Mouse (Mus musculus) kidney, embryonic 15.5 days (tissue): ENCODE measurements around the gene Serpine2. TPM values are rescaled to one million over a fixed set of nuclear protein-coding genes. Genes with fewer than 3 reads are reported as not detected.

Experiments
- ATAC-seq: fragments of 200-750 bp; cut with Nextera tagmentation; replicated peaks from 2 replicates; pipeline ENCODE4 v1.8.0; 2017; ENCODE audit warnings: moderate TSS enrichment; ENCODE audit not compliant: low FRiP score
- H3K27ac ChIP-seq: fragments of 300-500 bp; sonication (generic); 2 replicates; pipeline ENCODE4 v1.5.1; 2015; ENCODE audit warnings: mild to moderate bottlenecking, inconsistent platforms
- H3K27me3 ChIP-seq: fragments of 300-500 bp; sonication (generic); 2 replicates; pipeline ENCODE4 v1.6.1; 2015; ENCODE audit warnings: inconsistent platforms
- H3K36me3 ChIP-seq: fragments of 300-500 bp; sonication (generic); 2 replicates; pipeline ENCODE4 v1.6.1; 2015; ENCODE audit warnings: inconsistent platforms
- H3K4me1 ChIP-seq: fragments of 300-500 bp; sonication (generic); 2 replicates; pipeline ENCODE4 v1.6.1; 2015; ENCODE audit warnings: inconsistent platforms
- H3K4me2 ChIP-seq: fragments of 300-500 bp; sonication (generic); 2 replicates; pipeline ENCODE4 v1.6.1; 2015; ENCODE audit warnings: moderate library complexity, mild to moderate bottlenecking, inconsistent platforms
- H3K4me3 ChIP-seq: fragments of 300-500 bp; sonication (generic); replicated peaks from 2 replicates; pipeline ENCODE4 v1.5.1; 2015; ENCODE audit warnings: mild to moderate bottlenecking, inconsistent platforms
- H3K9ac ChIP-seq: fragments of 300-500 bp; sonication (generic); 2 replicates; pipeline ENCODE4 v1.6.1; 2015; ENCODE audit warnings: mild to moderate bottlenecking, inconsistent platforms
- H3K9me3 ChIP-seq: fragments of 300-500 bp; sonication (generic); replicated peaks from 2 replicates; pipeline ENCODE4 v1.6.1; 2016; ENCODE audit warnings: inconsistent platforms
- WGBS: fragments of 180-500 bp; shearing (Covaris S2); methylation state at CpG from one replicate; pipeline ENCODE4 v1.1.7; 2015; ENCODE audit warnings: mixed read lengths; 5-methylcytosine and 5-hydroxymethylcytosine counted together
- polyA plus RNA-seq: library from polyadenylated mRNA; unstranded; fragments of >200 nt; fragmentation: Nextera tagmentation; extraction: Ambion mirVana; gene quantifications from 2 replicates; pipeline ENCODE4 v1.2.1, GENCODE M21; 2015

Serpine2 gene
- polyA plus RNA-seq, 1 experiment from 2014 or later = 139 TPM

- Histone ChIP-seq H3K9ac (no peak overlapping the region), H3K4me2 (peak overlapping the region; percentile 16; the same call in 1 of the 2 replicates), H3K4me3 (no peak overlapping the region), H3K27ac (no peak overlapping the region), H3K4me1 (peaks cover 33% of the 10 kb centered on the region), H3K36me3 (no peaks in the 10 kb centered on the region), H3K27me3 (no peaks in the 10 kb centered on the region), H3K9me3 (no peaks in the 10 kb centered on the region)
- no peak for ATAC-seq
- WGBS = 61% methylated on average over 4 of the region's 4 CpGs
Observed at GRCm38 (mm10) chr1:79856756-79857155, 4.2 kb downstream of the Serpine2 start.

- Histone ChIP-seq H3K4me2 (no peak overlapping the region), H3K27me3 (no peaks in the 10 kb centered on the region), H3K9me3 (no peaks in the 10 kb centered on the region), H3K9ac (no peak overlapping the region), H3K4me1 (0 out of 2 replicates have a peak, but pooled peaks cover 8% of the 10 kb centered on the region), H3K36me3 (no peaks in the 10 kb centered on the region; the same call in 1 of the 2 replicates), H3K27ac (no peak overlapping the region), H3K4me3 (no peak overlapping the region)
- 94% methylated on average over 3 of the region's 3 CpGs for WGBS
- ATAC-seq = no peak
Observed at GRCm38 (mm10) chr1:79853527-79853926, 7.5 kb downstream of the Serpine2 start.

- 0 out of 2 replicates have a peak, but pooled peaks cover 3% of the 10 kb centered on the region for H3K4me1 ChIP-seq
- 73% methylated on average over 10 of the region's 10 CpGs for WGBS
- no peaks in the 10 kb centered on the region; the same call in 1 of the 2 replicates for H3K36me3 ChIP-seq
- no peak overlapping the region for H3K27ac ChIP-seq
- H3K27me3 ChIP-seq = no peaks in the 10 kb centered on the region
- H3K9ac ChIP-seq = no peak overlapping the region
- no peak overlapping the region for H3K4me2 ChIP-seq
- H3K9me3 ChIP-seq = no peaks in the 10 kb centered on the region
- no peak overlapping the region for H3K4me3 ChIP-seq
- ATAC-seq = no peak
Observed at GRCm38 (mm10) chr1:79850341-79850740, 10.6 kb downstream of the Serpine2 start.

- H3K27me3 ChIP-seq = no peaks in the 10 kb centered on the region
- H3K9ac ChIP-seq = no peak overlapping the region
- H3K4me2 ChIP-seq = no peak overlapping the region
- 0 out of 2 replicates have a peak, but pooled peaks cover 3% of the 10 kb centered on the region for H3K4me1 ChIP-seq
- H3K4me3 ChIP-seq = no peak overlapping the region
- H3K9me3 ChIP-seq = no peaks in the 10 kb centered on the region
- WGBS = 81% methylated on average over 3 of the region's 3 CpGs
- no peak for ATAC-seq
- H3K27ac ChIP-seq = no peak overlapping the region
- no peaks in the 10 kb centered on the region; the same call in 1 of the 2 replicates for H3K36me3 ChIP-seq
Observed at GRCm38 (mm10) chr1:79848663-79849062, 12.3 kb downstream of the Serpine2 start.

- ATAC-seq = no peak
- Histone ChIP-seq H3K9me3 (no peaks in the 10 kb centered on the region), H3K4me3 (no peak overlapping the region), H3K27ac (no peak overlapping the region), H3K4me1 (no peaks in the 10 kb centered on the region), H3K36me3 (no peaks in the 10 kb centered on the region; the same call in 1 of the 2 replicates), H3K9ac (no peak overlapping the region), H3K4me2 (no peak overlapping the region), H3K27me3 (no peaks in the 10 kb centered on the region)
- 82% methylated on average over 2 of the region's 2 CpGs for WGBS
Observed at GRCm38 (mm10) chr1:79846891-79847290, 14.1 kb downstream of the Serpine2 start.

- ATAC-seq = no peak
- Histone ChIP-seq H3K9me3 (no peaks in the 10 kb centered on the region), H3K27me3 (no peaks in the 10 kb centered on the region), H3K4me3 (no peak overlapping the region), H3K4me1 (no peaks in the 10 kb centered on the region), H3K9ac (no peak overlapping the region), H3K27ac (no peak overlapping the region), H3K36me3 (no peaks in the 10 kb centered on the region), H3K4me2 (no peak overlapping the region)
- 82% methylated on average over 16 of the region's 16 CpGs for WGBS
Observed at GRCm38 (mm10) chr1:79832719-79833404, 28.1 kb downstream of the Serpine2 start.

- peak overlapping the region; percentile 73 for H3K27ac ChIP-seq
- H3K9ac ChIP-seq = no peak overlapping the region
- 47% methylated on average over 14 of the region's 14 CpGs for WGBS
- H3K36me3 ChIP-seq = 0 out of 2 replicates have a peak, but pooled peaks cover 5% of the 10 kb centered on the region
- no peak for ATAC-seq
- peaks cover 19% of the 10 kb centered on the region for H3K4me1 ChIP-seq
- no peaks in the 10 kb centered on the region for H3K9me3 ChIP-seq
- H3K4me2 ChIP-seq = peak overlapping the region; percentile 33
- H3K4me3 ChIP-seq = 0 out of 2 replicates have a peak overlapping the region, but pooled peaks have one; percentile 12
- no peaks in the 10 kb centered on the region for H3K27me3 ChIP-seq
Observed at GRCm38 (mm10) chr1:79823951-79824633, 36.9 kb downstream of the Serpine2 start.

GRCm38 (mm10) chr1:79822806-79823525 lies 38.0 kb downstream of the Serpine2 start:
- no peak overlapping the region for H3K9ac ChIP-seq
- no peak overlapping the region; the same call in 1 of the 2 replicates for H3K27ac ChIP-seq
- no peaks in the 10 kb centered on the region for H3K9me3 ChIP-seq
- H3K27me3 ChIP-seq = no peaks in the 10 kb centered on the region
- WGBS = 52% methylated on average over 13 of the region's 13 CpGs
- peaks cover 19% of the 10 kb centered on the region for H3K4me1 ChIP-seq
- no peak overlapping the region for H3K4me3 ChIP-seq
- H3K36me3 ChIP-seq = 0 out of 2 replicates have a peak, but pooled peaks cover 5% of the 10 kb centered on the region
- ATAC-seq = peak; percentile 67; the same call in 1 of the 2 replicates
- H3K4me2 ChIP-seq = no peak overlapping the region

GRCm38 (mm10) chr1:79819296-79819879 lies 41.6 kb downstream of the Serpine2 start:
- Histone ChIP-seq H3K27ac (no peak overlapping the region), H3K9me3 (no peaks in the 10 kb centered on the region), H3K4me1 (peaks cover 11% of the 10 kb centered on the region), H3K27me3 (no peaks in the 10 kb centered on the region), H3K4me3 (no peak overlapping the region), H3K9ac (no peak overlapping the region), H3K36me3 (0 out of 2 replicates have a peak, but pooled peaks cover 5% of the 10 kb centered on the region), H3K4me2 (no peak overlapping the region)
- no peak for ATAC-seq
- 82% methylated on average over 11 of the region's 11 CpGs for WGBS

GRCm38 (mm10) chr1:79815446-79815845 lies 45.5 kb downstream of the Serpine2 start:
- no peak for ATAC-seq
- H3K4me3 ChIP-seq = no peak overlapping the region
- H3K27ac ChIP-seq = no peak overlapping the region
- H3K4me2 ChIP-seq = no peak overlapping the region
- H3K36me3 ChIP-seq = 0 out of 2 replicates have a peak, but pooled peaks cover 5% of the 10 kb centered on the region
- WGBS = 86% methylated on average over 3 of the region's 3 CpGs
- H3K27me3 ChIP-seq = no peaks in the 10 kb centered on the region
- H3K9ac ChIP-seq = no peak overlapping the region
- H3K4me1 ChIP-seq = no peaks in the 10 kb centered on the region
- no peaks in the 10 kb centered on the region for H3K9me3 ChIP-seq

- Histone ChIP-seq H3K4me1 (no peaks in the 10 kb centered on the region), H3K27me3 (no peaks in the 10 kb centered on the region), H3K27ac (no peak overlapping the region), H3K4me3 (no peak overlapping the region), H3K36me3 (no peaks in the 10 kb centered on the region), H3K9me3 (no peaks in the 10 kb centered on the region), H3K9ac (no peak overlapping the region), H3K4me2 (no peak overlapping the region)
- no peak for ATAC-seq
- WGBS = 81% methylated on average over 3 of the region's 3 CpGs
Observed at GRCm38 (mm10) chr1:79809447-79809846, 51.5 kb downstream of the Serpine2 start.
